ENCODE assay signal across 19 mouse cellular contexts in genomic region chr5:51775502-51776145, GRCm38 (mm10).
DNase-seq lines count a peak whose midpoint lies in the region; ATAC-seq and TF ChIP-seq lines count a peak whose summit lies in the region.
"Had no signal": no experiment of that assay in that cellular context is flagged by ENCODE, and none has a peak within 500 bp of the region (broad histone marks: within the 10 kb centered on the region; RNA-seq: fewer than 3 reads in every experiment).

No protein-coding gene starts in this region.

- no peaks in the 10 kb centered on the region for H3K27me3 ChIP-seq in megakaryocyte, embryonic 14.5 days (replicated peaks)
- H3K27me3 ChIP-seq in MEL (ENCODE audit: control insufficient read depth in 1 of 2, insufficient read depth in 2 of 2, low read length in 2 of 2) = no peaks in the 10 kb centered on the region
- H3K27me3 ChIP-seq: embryonic facial prominence, embryonic 13.5 days; forebrain, embryonic 13.5 days; heart, embryonic 15.5 days had no signal

- peaks cover 16% of the 10 kb centered on the region for H3K9me3 ChIP-seq in megakaryocyte, embryonic 14.5 days
- H3K9me3 ChIP-seq in MEL (replicated peaks; ENCODE audit: insufficient read depth, low read length) = no peaks in the 10 kb centered on the region
- H3K9me3 ChIP-seq: embryonic facial prominence, embryonic 13.5 days; forebrain, embryonic 13.5 days; heart, embryonic 15.5 days had no signal

- no peak overlapping the region for H3K4me3 ChIP-seq in layer of hippocampus, adult 2 months
- H3K4me3 ChIP-seq in megakaryocyte, embryonic 14.5 days (replicated peaks) = peak overlapping the region; percentile 60
- no peak overlapping the region for H3K4me3 ChIP-seq in MEL (ENCODE audit: control insufficient read depth in 1 of 2, insufficient read depth in 1 of 2, low read depth in 2 of 2, low read length in 2 of 2)
- H3K4me3 ChIP-seq: embryonic facial prominence, embryonic 13.5 days; forebrain, embryonic 13.5 days; heart, adult 2 months; heart, embryonic 15.5 days had no signal

- H3K27ac ChIP-seq in layer of hippocampus, adult 2 months = peak overlapping the region; percentile 68
- no peak overlapping the region for H3K27ac ChIP-seq in MEL (ENCODE audit: control insufficient read depth, low read depth, low read length)
- H3K27ac ChIP-seq: embryonic facial prominence, embryonic 13.5 days; forebrain, embryonic 13.5 days; heart, adult 2 months; heart, embryonic 15.5 days; hindbrain, embryonic 14.5 days had no signal

- H3K9ac ChIP-seq in MEL (ENCODE audit: control insufficient read depth, low read depth, low read length, poor library complexity, severe bottlenecking) = no peak overlapping the region
- H3K9ac ChIP-seq: embryonic facial prominence, embryonic 13.5 days; forebrain, embryonic 13.5 days; forebrain, postnatal 0 days; heart, embryonic 15.5 days; hindbrain, embryonic 14.5 days had no signal

- TF ChIP-seq CTCF in layer of hippocampus, adult 2 months (conservative IDR thresholded peaks at IDR 0.05) = no peak
- no peak for TF ChIP-seq CTCF in MEL (IDR thresholded peaks at IDR 0.05 in 2 of 3, conservative IDR thresholded peaks at IDR 0.05 in 1 of 3; ENCODE audit: control insufficient read depth in 1 of 3, insufficient read depth in 1 of 3, low read depth in 2 of 3, low read length in 3 of 3, poor library complexity in 1 of 3, severe bottlenecking in 1 of 3)

- no peak for TF ChIP-seq RAD21 in MEL (IDR thresholded peaks at IDR 0.05; ENCODE audit: low read depth, low read length)

- no peaks in the 10 kb centered on the region for H3K79me2 ChIP-seq in MEL (ENCODE audit: control insufficient read depth, insufficient read depth, low read length, poor library complexity)

- DNase-seq in layer of hippocampus, adult 2 months (ENCODE audit: low spot score in 2 of 2) = peak; percentile 42 to 63
- no peak for DNase-seq in layer of hippocampus, postnatal 10 days (ENCODE audit: low spot score in 2 of 2)
- no peak for DNase-seq in MEL (ENCODE audit: low read depth, low spot score)
- DNase-seq in brain, adult 2 months (ENCODE audit: low read depth, low spot score) = peak; percentile 61
- DNase-seq in gastrocnemius, postnatal 10 days = no peak
- DNase-seq: adrenal gland, postnatal 14 days; cerebellum, adult 18-20 months; cerebellum, adult 9-11 months; cerebellum, postnatal 36 days; forebrain, postnatal 0 days; heart, adult 2 months; heart, postnatal 14 days had no signal

- TF ChIP-seq EP300 in MEL (IDR thresholded peaks at IDR 0.05; ENCODE audit: low read depth in 1 of 2, low read length in 2 of 2) = no peak

- no peak for ATAC-seq in megakaryocyte, adult 5-6 weeks (ENCODE audit: poor library complexity, severe bottlenecking)
- ATAC-seq: activated CD4-positive, CD25-positive, alpha-beta regulatory T cell, adult 4 months; forebrain, embryonic 13.5 days; forebrain, postnatal 0 days had no signal

- no peak for TF ChIP-seq POLR2A in MEL (IDR thresholded peaks at IDR 0.05; ENCODE audit: control insufficient read depth in 1 of 2, insufficient read depth in 1 of 2, low read depth in 1 of 2, low read length in 2 of 2, poor library complexity in 1 of 2)

- no peaks in the 10 kb centered on the region; the same call in 1 of the 2 replicates for H3K4me1 ChIP-seq in megakaryocyte, embryonic 14.5 days
- no peaks in the 10 kb centered on the region for H3K4me1 ChIP-seq in MEL (ENCODE audit: control insufficient read depth in 1 of 2, insufficient read depth in 2 of 2, low read length in 2 of 2)
- H3K4me1 ChIP-seq: embryonic facial prominence, embryonic 13.5 days; forebrain, embryonic 13.5 days; heart, embryonic 15.5 days had no signal

- no peaks in the 10 kb centered on the region for H3K36me3 ChIP-seq in megakaryocyte, embryonic 14.5 days (replicated peaks; ENCODE audit: low read length)
- H3K36me3 ChIP-seq in MEL (ENCODE audit: control insufficient read depth in 1 of 2, insufficient read depth in 2 of 2, low read length in 2 of 2) = no peaks in the 10 kb centered on the region
- H3K36me3 ChIP-seq: embryonic facial prominence, embryonic 13.5 days; heart, embryonic 15.5 days had no signal

TF ChIP-seq in MEL, 35 proteins besides CTCF, POLR2A, EP300 and RAD21:
- TF ChIP-seq CHD1 (IDR thresholded peaks at IDR 0.05; ENCODE audit: low read depth, low read length) (no peak), POLR2AphosphoS5 (IDR thresholded peaks at IDR 0.05; ENCODE audit: borderline replicate concordance, low read depth, low read length) (peak; percentile 53; the same call in 1 of the 2 replicates), GABPA (IDR thresholded peaks at IDR 0.05; ENCODE audit: low read depth, low read length) (no peak), MEF2A (IDR thresholded peaks at IDR 0.05; ENCODE audit: extremely low read depth, insufficient replicate concordance, low read depth, low read length, poor library complexity, severe bottlenecking) (no peak), E2F4 (IDR thresholded peaks at IDR 0.05; ENCODE audit: borderline replicate concordance, low read depth, low read length) (no peak)

Comparison
In these comparisons a context has a peak if more than half of its experiments do, and no peak if none do; other contexts are left out.
1. DNase-seq: peak in layer of hippocampus, adult 2 months (2 of 2) and brain, adult 2 months (single experiment); none in layer of hippocampus, postnatal 10 days (0 of 2), MEL (single experiment) and gastrocnemius, postnatal 10 days (single experiment).